Mouse (Mus musculus) natural killer cell, adult 2 months (primary cell): ENCODE results near the gene Cyp27b1.
"Not testable (repeated sequence)": the region's sequence is repeated elsewhere in the genome, so short reads cannot be mapped to it uniquely, and the experiment has no call there.

Source experiments
- DNase-seq, 2 experiments: peaks; one replicate each; pipeline ENCODE4 v3.0.0; 2022; ENCODE audit warnings: low spot score in 2 of 2

Cyp27b1 gene

DNA sequence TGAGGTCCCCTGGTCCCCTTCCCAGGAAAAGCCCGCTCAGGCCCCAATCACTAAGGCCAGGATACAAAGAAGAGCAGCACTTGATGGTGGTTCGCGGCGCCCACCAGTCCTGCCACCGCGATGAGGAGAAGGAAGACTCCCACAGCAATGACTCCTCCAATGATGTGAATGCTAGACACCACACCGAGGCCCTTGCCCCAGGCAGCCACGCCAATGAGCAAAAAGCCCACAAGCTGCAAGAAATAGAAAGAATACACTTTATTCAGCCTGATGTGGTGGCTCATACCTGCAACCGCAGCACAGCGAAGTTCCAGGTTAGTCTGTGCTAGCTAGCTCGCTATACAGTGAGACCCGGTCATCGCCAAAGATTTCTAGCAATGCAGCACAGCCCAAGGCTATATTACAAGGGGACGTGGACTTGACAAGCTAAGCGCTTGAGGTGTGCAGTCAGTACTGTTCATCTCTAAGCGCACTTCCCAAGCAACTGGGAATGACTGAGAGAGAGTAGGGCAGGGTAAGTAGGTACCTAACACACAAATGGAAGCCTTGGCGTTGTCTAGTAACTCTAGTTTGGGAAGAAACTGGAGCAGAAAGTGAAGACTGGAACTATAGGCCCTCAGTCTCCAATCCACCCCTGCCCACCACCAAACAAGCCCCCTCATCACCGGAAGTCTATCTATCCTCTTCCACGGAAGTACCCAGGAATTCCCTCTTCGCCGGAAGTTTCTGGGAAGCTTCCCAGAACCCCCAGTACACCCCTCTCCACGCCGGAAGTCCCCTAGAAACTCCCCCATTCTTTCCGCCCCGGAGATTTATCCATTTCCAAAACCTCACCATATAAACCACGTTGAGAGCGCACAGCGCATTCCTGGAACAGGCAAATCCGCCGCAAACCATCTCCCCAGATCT lies 21.5 kb downstream of the Cyp27b1 start:
- no peak for DNase-seq

- DNase-seq, result peak in 1 of 2 experiments; percentile 54
These were observed 22.4 kb downstream of the Cyp27b1 start, which contains the start of gene Tspan31 for GRCm38 (mm10) chr10:127070190-127071121. Gene Tspan31, minus strand, starts transcription at chr10:127070264.

- DNase-seq, result no peak
These were observed 23.2 kb downstream of the Cyp27b1 start for GRCm38 (mm10) chr10:127071203-127071602.

DNA sequence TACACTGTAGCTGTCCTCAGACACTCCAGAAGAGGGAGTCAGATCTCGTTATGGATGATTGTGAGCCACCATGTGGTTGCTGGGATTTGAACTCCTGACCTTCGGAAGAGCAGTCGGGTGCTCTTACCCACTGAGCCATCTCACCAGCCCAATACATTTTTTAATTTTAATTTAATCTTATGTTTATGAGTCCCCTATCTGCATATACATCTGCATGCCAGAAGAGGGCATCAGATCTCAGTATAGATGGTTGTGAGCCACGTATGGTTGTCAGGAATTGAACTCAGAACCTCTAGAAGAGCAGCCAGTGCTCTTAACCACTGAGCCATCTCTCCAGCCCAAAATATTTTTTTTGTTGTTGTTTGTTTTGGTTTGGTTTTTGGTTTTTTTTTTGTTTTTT lies 24.2 kb downstream of the Cyp27b1 start:
- not testable (repeated sequence) for DNase-seq

DNA sequence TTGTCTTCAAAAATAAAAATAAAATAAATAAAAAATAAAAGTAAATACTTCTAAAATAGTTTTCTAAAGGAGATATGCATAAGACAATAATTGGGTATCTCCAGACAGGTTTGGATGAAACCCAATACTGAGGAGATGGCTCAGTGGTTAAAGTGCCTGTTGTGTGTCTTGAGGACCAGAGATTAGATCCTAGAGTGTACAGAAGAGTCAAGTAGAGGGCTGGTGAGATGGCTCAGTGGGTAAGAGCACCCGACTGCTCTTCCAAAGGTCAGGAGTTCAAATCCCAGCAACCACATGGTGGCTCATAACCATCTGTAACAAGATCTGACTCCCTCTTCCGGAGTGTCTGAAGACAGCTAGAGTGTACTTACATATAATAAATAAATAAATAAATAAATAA lies 24.9 kb downstream of the Cyp27b1 start:
- not testable (repeated sequence) for DNase-seq

DNA sequence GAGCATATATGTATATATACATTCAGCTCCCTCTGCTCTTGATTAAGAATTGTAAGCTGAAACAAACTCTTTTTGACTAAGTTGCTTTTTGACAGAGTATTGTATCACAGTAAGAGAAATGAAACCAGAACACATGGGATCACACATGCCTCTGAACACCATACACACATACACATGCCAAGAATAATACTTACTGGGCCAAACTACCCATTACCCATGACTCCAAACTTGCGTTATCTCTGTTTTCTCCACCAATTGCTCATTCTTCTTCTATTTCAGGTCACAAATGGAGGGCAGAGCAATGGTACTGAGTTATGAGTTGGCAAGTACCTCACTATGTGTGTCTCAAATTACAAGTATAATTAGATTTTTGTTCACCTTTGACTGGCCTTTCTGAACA lies 25.9 kb downstream of the Cyp27b1 start:
- no peak for DNase-seq

DNA sequence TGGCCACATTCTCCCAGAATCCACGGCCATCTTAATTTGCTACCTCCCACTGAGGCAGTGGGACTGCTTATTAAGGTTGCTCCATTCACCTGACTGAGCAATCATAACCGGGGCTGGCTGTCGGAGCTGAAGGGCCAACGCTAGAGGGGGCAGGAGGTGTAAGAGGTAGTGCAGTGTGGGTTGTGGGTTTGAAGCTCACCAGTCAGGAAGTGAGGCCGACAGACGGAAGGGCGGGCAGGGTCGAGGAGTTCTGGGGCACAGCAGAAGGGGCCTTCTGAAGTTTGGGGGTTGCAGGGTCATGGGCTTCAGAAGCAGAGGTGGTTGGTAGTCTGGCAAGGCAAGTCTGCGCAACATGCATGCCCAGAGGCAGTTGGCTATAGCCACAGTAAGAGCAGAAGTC lies 27.0 kb downstream of the Cyp27b1 start, which contains the start of gene Agap2:
Gene Agap2, plus strand, starts transcription at position 205 of the 400 bp plus-strand sequence.
- peak; percentile 77 to 85 for DNase-seq

GRCm38 (mm10) chr10:127075651-127076050 lies 27.6 kb downstream of the Cyp27b1 start:
- DNase-seq, result no peak

GRCm38 (mm10) chr10:127076082-127076481 lies 28.0 kb downstream of the Cyp27b1 start:
- DNase-seq, result peak; percentile 67

- DNase-seq, result no peak
These were observed 29.5 kb downstream of the Cyp27b1 start for GRCm38 (mm10) chr10:127077515-127077914.

DNA sequence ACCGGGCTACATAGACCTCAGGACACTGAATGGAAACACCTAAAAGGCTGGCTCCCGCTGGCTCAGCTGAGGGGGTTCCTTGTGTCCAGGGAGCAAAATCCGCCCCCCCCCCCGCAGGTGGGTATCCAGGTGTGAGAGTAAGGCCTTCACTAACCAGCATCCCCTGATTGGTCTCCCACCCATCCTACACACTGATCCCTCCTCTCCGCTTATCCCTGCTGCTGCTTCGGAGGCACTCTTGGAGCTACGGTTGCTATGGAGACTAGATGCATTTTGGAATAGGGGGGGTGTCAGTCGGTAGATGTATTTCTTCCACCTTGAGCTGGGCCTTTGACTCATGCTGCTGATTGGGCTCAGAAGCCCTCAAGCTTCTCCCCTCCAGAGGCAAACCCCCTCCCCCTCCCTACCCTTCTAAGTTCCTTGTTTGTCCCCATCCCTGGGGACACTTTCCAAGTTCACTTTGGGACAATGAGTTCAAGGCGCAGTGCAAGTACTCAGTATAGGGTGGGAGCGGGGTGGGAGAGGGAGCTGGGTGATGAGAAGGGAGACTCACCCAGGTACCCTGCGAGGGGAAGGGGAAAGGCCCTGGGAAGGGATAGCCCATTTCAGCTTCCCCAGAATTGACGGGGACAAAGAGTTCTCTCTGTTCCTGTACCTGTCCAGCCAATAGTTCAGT lies 30.1 kb downstream of the Cyp27b1 start:
- DNase-seq, result no peak

- DNase-seq, result no peak
These were observed 30.9 kb downstream of the Cyp27b1 start for GRCm38 (mm10) chr10:127078677-127079575.

GRCm38 (mm10) chr10:127079665-127080391 lies 31.8 kb downstream of the Cyp27b1 start:
- no peak for DNase-seq

- DNase-seq, result no peak
These were observed 33.1 kb downstream of the Cyp27b1 start for GRCm38 (mm10) chr10:127080901-127081780.

GRCm38 (mm10) chr10:127081996-127082620 lies 34.1 kb downstream of the Cyp27b1 start:
- DNase-seq, result no peak

- DNase-seq, result no peak
These were observed 35.4 kb downstream of the Cyp27b1 start for GRCm38 (mm10) chr10:127083292-127083914.

GRCm38 (mm10) chr10:127083915-127084306 lies 35.9 kb downstream of the Cyp27b1 start:
- no peak for DNase-seq

- no peak for DNase-seq
These were observed 37.0 kb downstream of the Cyp27b1 start for GRCm38 (mm10) chr10:127085052-127085451.
